16 mouse cellular contexts compared by ENCODE assay signal in genomic region chr13:63199588-63199987, GRCm38 (mm10).
"Had no signal": no experiment of that assay in that cellular context is flagged by ENCODE, and none has a peak within 500 bp of the region (broad histone marks: within the 10 kb centered on the region; RNA-seq: fewer than 3 reads in every experiment).

No protein-coding gene starts in this region.

- H3K4me1 ChIP-seq: limb, embryonic 15.5 days had no signal

- H3K36me3 ChIP-seq: midbrain, embryonic 12.5 days; midbrain, embryonic 15.5 days had no signal

- H3K27ac ChIP-seq: kidney, postnatal 0 days; layer of hippocampus, adult 2 months; limb, embryonic 12.5 days; limb, embryonic 15.5 days; liver, embryonic 14.5 days; midbrain, embryonic 12.5 days; midbrain, embryonic 15.5 days had no signal

- H3K9me3 ChIP-seq: limb, embryonic 12.5 days; limb, embryonic 15.5 days; midbrain, embryonic 12.5 days; midbrain, embryonic 15.5 days had no signal

- H3K4me3 ChIP-seq: layer of hippocampus, adult 2 months; limb, embryonic 12.5 days; limb, embryonic 15.5 days; midbrain, embryonic 12.5 days; midbrain, embryonic 15.5 days had no signal

- H3K4me2 ChIP-seq: limb, embryonic 12.5 days; limb, embryonic 15.5 days; liver, embryonic 11.5 days; lung, embryonic 14.5 days; midbrain, embryonic 12.5 days; midbrain, embryonic 15.5 days had no signal

- H3K9ac ChIP-seq: limb, embryonic 12.5 days; limb, embryonic 15.5 days; liver, embryonic 14.5 days; liver, postnatal 0 days; lung, embryonic 14.5 days; midbrain, embryonic 12.5 days; midbrain, embryonic 15.5 days had no signal

- H3K27me3 ChIP-seq: limb, embryonic 12.5 days; limb, embryonic 15.5 days; midbrain, embryonic 15.5 days had no signal

- ATAC-seq: liver, postnatal 0 days; lung, postnatal 0 days; midbrain, embryonic 15.5 days had no signal

- DNase-seq: kidney, postnatal 25 days; layer of hippocampus, adult 9-11 months; liver, postnatal 0 days; lung, embryonic 14.5 days; lung, postnatal 4 days; thymus, adult 18-20 months; thymus, postnatal 36 days had no signal
